Mouse (Mus musculus) megakaryocyte-erythroid progenitor cell, adult 5-6 weeks (primary cell): ENCODE data around the gene Ptpn13. TPM values are rescaled to one million over a fixed set of nuclear protein-coding genes. Genes with fewer than 3 reads are reported as not detected.

Experiments
- ATAC-seq: replicated peaks from 2 replicates; pipeline ENCODE4 v1.8.0; 2016; ENCODE audit warnings: mild to moderate bottlenecking, inconsistent platforms; ENCODE audit not compliant: severe bottlenecking, poor library complexity, low FRiP score, low TSS enrichment
- total RNA-seq, 2 experiments: library from RNA; stranded (forward) in 1 of 2; stranded (reverse) in 1 of 2; fragments of 200-1000, 215-1000 nt in 1 of 2; fragments of >200 nt in 1 of 2; fragmentation: Nextera tagmentation in 1 of 2; gene quantifications; 2 replicates each; pipeline ENCODE4 v1.2.3; 2014 to 2017

Gene Ptpn13
- total RNA-seq, 2 experiments from 2014 or later, result 7.9 to 8.7 TPM

- ATAC-seq, result no peak
Measured at GRCm38 (mm10) chr5:103554769-103555168, 129.8 kb downstream of the Ptpn13 start.

DNA sequence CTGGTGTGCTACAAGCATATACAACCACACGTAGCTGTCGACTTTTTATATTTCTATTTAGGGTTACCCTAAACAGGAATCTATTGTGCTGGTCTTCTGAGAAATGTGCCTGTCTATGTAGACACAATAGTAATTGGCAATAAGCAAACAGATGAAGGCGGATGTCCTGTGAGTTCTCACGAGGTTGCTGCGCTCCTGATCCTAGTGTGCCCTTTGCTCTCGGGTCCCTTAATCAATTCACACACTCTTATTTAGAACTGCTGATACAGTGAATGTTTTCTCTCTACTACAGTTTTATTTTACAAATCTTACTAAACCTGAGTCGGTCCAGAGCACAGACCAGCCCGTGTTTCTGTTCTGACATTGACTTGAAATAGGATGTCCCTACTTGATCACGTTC is 135.6 kb downstream of the Ptpn13 start:
- ATAC-seq, result no peak

DNA sequence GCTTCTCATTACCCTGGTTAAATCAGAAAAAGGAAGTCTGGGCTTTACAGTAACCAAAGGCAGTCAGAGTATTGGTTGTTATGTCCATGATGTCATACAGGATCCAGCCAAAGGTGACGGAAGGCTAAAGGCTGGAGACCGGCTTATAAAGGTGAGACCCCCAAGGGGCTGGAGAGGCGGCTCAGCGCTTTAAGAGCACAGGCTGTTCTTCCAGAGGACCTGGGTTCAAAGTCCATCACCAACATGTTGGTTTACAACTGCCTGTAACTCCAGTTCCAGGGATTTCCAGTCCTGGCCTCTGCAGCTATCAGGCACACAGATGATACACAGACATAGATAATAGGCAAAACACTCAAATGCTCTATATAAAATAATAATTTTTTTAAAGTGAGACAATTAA is 143.0 kb downstream of the Ptpn13 start:
- ATAC-seq, result no peak

- ATAC-seq, result no peak
Measured at GRCm38 (mm10) chr5:103569446-103569845, 144.5 kb downstream of the Ptpn13 start.

DNA sequence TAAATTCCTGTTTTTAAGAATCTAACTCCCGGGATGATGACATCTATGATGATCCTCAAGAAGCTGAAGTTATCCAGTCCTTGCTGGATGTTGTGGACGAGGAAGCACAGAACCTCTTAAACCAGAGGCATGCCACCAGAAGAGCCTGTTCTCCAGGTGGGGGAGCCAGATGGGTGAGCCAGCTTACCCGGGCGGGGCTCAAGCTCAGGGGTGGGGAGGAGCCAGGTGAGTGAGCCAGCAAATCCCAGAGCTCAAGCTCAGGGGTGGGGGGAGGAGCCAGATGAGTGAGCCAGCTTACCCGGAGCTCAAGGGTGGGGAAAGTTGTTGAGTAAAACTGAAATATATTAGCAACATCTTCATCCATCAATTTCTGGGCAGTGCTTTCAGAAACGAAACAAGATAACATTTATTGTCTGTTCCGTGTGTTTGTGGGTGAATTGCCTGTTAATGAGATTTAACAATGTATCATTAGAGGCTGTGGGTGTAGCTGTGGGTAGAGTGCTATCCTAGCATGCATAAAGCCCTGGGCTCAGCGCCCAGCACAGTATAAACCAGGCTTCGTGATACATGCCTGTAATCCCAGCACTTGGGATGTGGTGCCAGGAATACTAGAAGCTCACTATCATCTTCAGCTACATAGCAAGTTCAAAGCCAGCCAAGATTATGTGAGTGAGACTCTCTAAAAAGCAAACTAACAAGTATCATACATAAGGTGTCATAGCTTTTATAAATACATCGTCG is 154.9 kb downstream of the Ptpn13 start:
- peak; percentile 84 for ATAC-seq

- ATAC-seq, result peak; percentile 80
Measured at GRCm38 (mm10) chr5:103587219-103587618, 162.2 kb downstream of the Ptpn13 start.

GRCm38 (mm10) chr5:103591846-103592245 is 166.9 kb downstream of the Ptpn13 start:
- no peak for ATAC-seq

GRCm38 (mm10) chr5:103592706-103593105 is 167.7 kb downstream of the Ptpn13 start:
- 0 out of 2 replicates have a peak, but pooled peaks have one; percentile 8 for ATAC-seq

DNA sequence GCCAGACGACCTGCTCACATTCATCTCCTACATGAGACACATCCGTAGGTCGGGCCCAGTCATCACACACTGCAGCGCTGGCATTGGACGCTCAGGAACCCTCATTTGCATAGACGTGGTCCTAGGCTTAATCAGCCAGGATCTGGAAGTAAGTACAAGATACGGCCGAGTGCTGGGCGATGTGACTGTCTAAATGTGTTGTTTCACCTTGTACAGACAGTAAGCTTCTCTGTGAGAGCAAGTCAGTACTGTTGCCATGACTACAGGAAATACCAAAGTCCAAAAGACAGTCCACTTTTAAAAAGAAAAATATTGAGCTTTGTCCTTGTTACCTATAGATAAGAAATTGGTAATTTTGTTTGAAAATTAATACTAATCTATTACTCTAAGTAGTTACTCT is 168.6 kb downstream of the Ptpn13 start:
- no peak for ATAC-seq

- no peak for ATAC-seq
Measured at GRCm38 (mm10) chr5:103595394-103596226, 170.6 kb downstream of the Ptpn13 start.

- ATAC-seq, result no peak
Measured at GRCm38 (mm10) chr5:103596467-103597146, 171.6 kb downstream of the Ptpn13 start.

DNA sequence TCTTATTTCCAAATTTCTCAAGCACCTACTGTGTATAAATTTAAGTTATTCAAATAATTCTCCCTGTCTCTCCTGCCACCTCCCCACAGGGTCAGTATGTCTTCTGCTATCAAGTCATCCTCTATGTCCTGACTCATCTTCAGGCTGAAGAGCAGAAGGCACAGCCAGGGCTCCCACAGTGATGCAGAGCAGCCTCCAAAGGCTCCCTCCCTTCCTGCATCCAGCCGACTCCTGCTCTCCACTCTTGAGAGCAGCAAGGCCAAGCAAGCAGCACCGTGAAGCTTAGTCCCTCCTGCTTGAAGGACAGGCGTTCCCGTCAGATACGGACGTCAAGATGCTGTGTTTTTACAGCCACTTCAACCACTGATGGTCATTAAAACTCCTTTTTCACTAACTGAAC is 172.6 kb downstream of the Ptpn13 start:
- no peak for ATAC-seq

- no peak for ATAC-seq
Measured at GRCm38 (mm10) chr5:103598264-103598663, 173.3 kb downstream of the Ptpn13 start.

DNA sequence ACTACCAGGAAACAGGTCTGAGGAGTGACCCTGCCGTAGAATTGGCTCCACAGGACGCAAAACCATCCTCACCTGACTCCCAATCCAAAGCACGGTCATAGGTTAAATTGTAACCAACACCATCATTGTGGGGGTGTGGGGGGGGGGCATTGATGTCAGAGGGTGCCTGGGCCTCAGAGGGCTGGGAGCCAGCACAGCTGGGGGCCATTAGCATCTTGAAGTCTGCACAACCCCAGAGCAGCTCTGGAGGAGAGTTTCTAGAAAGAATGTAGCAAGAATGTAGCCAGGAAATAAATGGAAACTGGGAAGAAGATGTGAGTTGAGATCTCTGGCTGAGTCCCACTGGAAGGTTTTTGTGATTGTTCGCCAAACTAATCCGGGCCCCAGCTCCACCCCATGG is 173.9 kb downstream of the Ptpn13 start:
- no peak for ATAC-seq

- no peak for ATAC-seq
Measured at GRCm38 (mm10) chr5:103603115-103603893, 178.3 kb downstream of the Ptpn13 start.

- no peak for ATAC-seq
Measured at GRCm38 (mm10) chr5:103605707-103606106, 180.7 kb downstream of the Ptpn13 start.

DNA sequence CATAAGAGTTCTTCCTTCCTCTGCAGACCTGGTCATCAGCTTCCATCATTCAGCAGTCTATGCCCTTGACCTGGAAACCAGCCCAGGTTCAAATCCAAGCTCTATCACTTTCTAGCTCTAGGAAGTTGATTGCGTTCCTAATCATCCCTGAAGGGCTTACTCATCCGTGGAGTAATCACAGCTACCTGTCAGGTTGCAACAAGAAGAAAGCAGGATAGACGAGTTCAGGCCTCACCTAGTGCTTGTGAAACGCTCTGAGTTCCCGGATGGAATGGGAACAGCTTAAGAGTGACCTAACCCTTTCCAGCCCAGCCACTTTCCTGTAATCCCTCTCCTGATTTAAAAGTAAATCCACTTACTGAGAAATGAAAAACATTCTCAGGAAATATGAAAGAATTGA is 185.2 kb downstream of the Ptpn13 start:
- ATAC-seq, result no peak

DNA sequence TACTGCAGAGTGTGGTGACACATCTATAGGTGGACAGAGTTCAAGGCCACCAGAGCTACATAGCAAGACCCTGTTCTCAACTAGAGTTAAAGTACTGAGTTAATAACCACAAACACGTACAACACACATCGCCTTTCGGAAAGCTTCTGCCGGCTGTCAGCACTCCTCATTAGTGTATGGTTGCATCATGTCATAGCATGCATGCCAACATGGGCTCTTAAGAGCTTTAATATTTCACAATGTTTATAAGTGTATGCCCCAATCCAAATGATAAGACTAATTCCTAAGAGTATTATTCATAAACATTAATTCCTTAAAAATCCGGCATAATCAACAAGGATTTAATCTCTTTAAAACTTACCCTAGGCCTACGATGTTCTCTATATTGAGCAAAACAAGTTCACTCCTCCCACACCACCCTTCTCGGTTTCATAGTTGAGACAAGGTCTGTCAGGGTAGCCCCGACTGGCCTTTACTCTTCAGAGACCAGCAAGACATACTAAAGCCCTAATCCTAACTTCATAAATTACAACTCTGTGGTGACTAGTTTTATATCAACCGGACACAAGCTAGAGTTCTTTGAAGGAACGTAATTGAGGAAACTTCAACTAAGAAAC is 186.0 kb downstream of the Ptpn13 start:
- no peak for ATAC-seq

GRCm38 (mm10) chr5:103612316-103612715 is 187.3 kb downstream of the Ptpn13 start:
- ATAC-seq, result no peak
